Mouse (Mus musculus) liver, embryonic 12.5 days (tissue): ENCODE data around the gene Itfg1. TPM values are rescaled to one million over a fixed set of nuclear protein-coding genes. Genes with fewer than 3 reads are reported as not detected.

Source experiments
- ATAC-seq: fragments of 200-750 bp; cut with Nextera tagmentation; 2 replicates; pipeline ENCODE4 v1.8.0; 2017; ENCODE audit warnings: moderate number of reproducible peaks, mild to moderate bottlenecking, moderate library complexity
- H3K27ac ChIP-seq: fragments of 300-500 bp; sonication (generic); 2 replicates; pipeline ENCODE4 v1.5.1; 2016; ENCODE audit warnings: mild to moderate bottlenecking
- H3K27me3 ChIP-seq: fragments of 300-500 bp; sonication (generic); replicated peaks from 2 replicates; pipeline ENCODE4 v1.6.1; 2016; ENCODE audit warnings: mild to moderate bottlenecking, moderate library complexity
- H3K36me3 ChIP-seq: fragments of 300-500 bp; sonication (generic); 2 replicates; pipeline ENCODE4 v1.6.1; 2016; ENCODE audit warnings: mild to moderate bottlenecking, moderate library complexity
- H3K4me1 ChIP-seq: fragments of 300-500 bp; sonication (generic); 2 replicates; pipeline ENCODE4 v1.6.1; 2016
- H3K4me2 ChIP-seq: fragments of 300-500 bp; sonication (generic); 2 replicates; pipeline ENCODE4 v1.6.1; 2016; ENCODE audit warnings: mild to moderate bottlenecking, moderate library complexity
- H3K4me3 ChIP-seq: fragments of 300-500 bp; sonication (generic); 2 replicates; pipeline ENCODE4 v1.5.1; 2016; ENCODE audit warnings: mild to moderate bottlenecking, moderate library complexity
- H3K9ac ChIP-seq: fragments of 300-500 bp; sonication (generic); 2 replicates; pipeline ENCODE4 v1.6.1; 2016; ENCODE audit warnings: mild to moderate bottlenecking, moderate library complexity
- H3K9me3 ChIP-seq: fragments of 300-500 bp; sonication (generic); replicated peaks from 2 replicates; pipeline ENCODE4 v1.6.1; 2016; ENCODE audit warnings: mild to moderate bottlenecking, moderate library complexity
- WGBS: fragments of 180-500 bp; shearing (Covaris S2); methylation state at CpG from one replicate; pipeline ENCODE4 v1.1.7; 2016; ENCODE audit not compliant: insufficient replicate concordance; 5-methylcytosine and 5-hydroxymethylcytosine counted together
- microRNA-seq: library from miRNA; unstranded; fragments of <30 nt; microRNA quantifications from one replicate; pipeline ENCODE4, GENCODE M21; 2017
- polyA plus RNA-seq: library from polyadenylated mRNA; unstranded; fragments of >200 nt; fragmentation: Nextera tagmentation; extraction: Ambion mirVana; gene quantifications from 2 replicates; pipeline ENCODE4 v1.2.1, GENCODE M21; 2016

Itfg1 gene
- polyA plus RNA-seq, 1 experiment from 2014 or later = 32.3 TPM

- Histone ChIP-seq H3K9ac (no peak overlapping the region), H3K4me1 (no peaks in the 10 kb centered on the region), H3K4me2 (no peak overlapping the region), H3K9me3 (no peaks in the 10 kb centered on the region), H3K27ac (no peak overlapping the region), H3K27me3 (no peaks in the 10 kb centered on the region), H3K4me3 (no peak overlapping the region), H3K36me3 (peaks cover 5% of the 10 kb centered on the region)
- 75% methylated on average over 5 of the region's 5 CpGs for WGBS
- no peak for ATAC-seq
Measured at GRCm38 (mm10) chr8:85717271-85717670, 123.5 kb downstream of the Itfg1 start.

- Histone ChIP-seq H3K27ac (no peak overlapping the region), H3K9me3 (no peaks in the 10 kb centered on the region), H3K4me2 (no peak overlapping the region), H3K27me3 (no peaks in the 10 kb centered on the region), H3K36me3 (peaks cover 5% of the 10 kb centered on the region), H3K4me3 (no peak overlapping the region), H3K9ac (no peak overlapping the region), H3K4me1 (no peaks in the 10 kb centered on the region)
- 82% methylated on average over 4 of the region's 4 CpGs for WGBS
- ATAC-seq = no peak
Measured at GRCm38 (mm10) chr8:85716696-85717095, 124.0 kb downstream of the Itfg1 start.

- H3K9ac ChIP-seq = no peak overlapping the region
Measured at GRCm38 (mm10) chr8:85706988-85707387, 133.7 kb downstream of the Itfg1 start.

GRCm38 (mm10) chr8:85700751-85701351 lies 139.9 kb downstream of the Itfg1 start, which contains the start of gene Neto2:
TSS of gene Neto2 (minus strand) at chr8:85700924.
- Histone ChIP-seq H3K36me3 (no peaks in the 10 kb centered on the region), H3K27ac (peak within 1 kb of the TSS; percentile 66), H3K4me2 (peak within 1 kb of the TSS; percentile 98), H3K4me1 (peaks cover 15% of the 10 kb centered on the region), H3K9me3 (no peaks in the 10 kb centered on the region), H3K9ac (peak within 1 kb of the TSS; percentile 72), H3K27me3 (peaks cover 37% of the 10 kb centered on the region), H3K4me3 (peak within 1 kb of the TSS; percentile 67)
- peak; percentile 84 for ATAC-seq
- 5% methylated on average over 64 of the region's 65 CpGs for WGBS

More at GRCm38 (mm10) chr8:85706988-85707387, 133.7 kb downstream of the Itfg1 start:
- 54% methylated on average over 2 of the region's 2 CpGs for WGBS
- Histone ChIP-seq H3K27me3 (peaks cover 13% of the 10 kb centered on the region), H3K4me1 (no peaks in the 10 kb centered on the region), H3K4me2 (no peak overlapping the region), H3K4me3 (no peak overlapping the region), H3K27ac (no peak overlapping the region), H3K36me3 (no peaks in the 10 kb centered on the region), H3K9me3 (no peaks in the 10 kb centered on the region)
- ATAC-seq = no peak

- H3K9me3 ChIP-seq = no peaks in the 10 kb centered on the region
- H3K4me1 ChIP-seq = peaks cover 15% of the 10 kb centered on the region
- peak overlapping the region; percentile 66 for H3K27ac ChIP-seq
- H3K4me3 ChIP-seq = peak overlapping the region; percentile 67
- H3K4me2 ChIP-seq = peak overlapping the region; percentile 98
- H3K27me3 ChIP-seq = peaks cover 37% of the 10 kb centered on the region
- peak; percentile 92 for ATAC-seq
- H3K9ac ChIP-seq = peak overlapping the region; percentile 72
- WGBS = under 1% methylated on average over 72 of the region's 84 CpGs
- H3K36me3 ChIP-seq = no peaks in the 10 kb centered on the region
Measured at GRCm38 (mm10) chr8:85700101-85700750, 140.5 kb downstream of the Itfg1 start.

- ATAC-seq = no peak
- 1% methylated on average over 6 of the region's 6 CpGs for WGBS
- Histone ChIP-seq H3K4me3 (no peak overlapping the region), H3K9me3 (no peaks in the 10 kb centered on the region), H3K27me3 (peaks cover 37% of the 10 kb centered on the region), H3K4me2 (no peak overlapping the region), H3K36me3 (no peaks in the 10 kb centered on the region), H3K9ac (no peak overlapping the region), H3K4me1 (peaks cover 15% of the 10 kb centered on the region), H3K27ac (no peak overlapping the region)
Measured at GRCm38 (mm10) chr8:85699051-85699450, 141.7 kb downstream of the Itfg1 start.

Small RNA genes lying within 50 kb of the gene (microRNA-seq; reads per million reads assigned to microRNA genes)
- not detected for gene Mir8109

Other genes starting within 250 kb of the Itfg1 start
- gene Neto2, start 140.0 kb downstream of the Itfg1 start, polyA plus RNA-seq = 2.6 and 3.0 TPM in 2 replicates
- gene Phkb, start within 50 bp of the Itfg1 start, polyA plus RNA-seq = 19.4 TPM in 2 replicates